Mouse (Mus musculus) natural killer cell, adult 2 months (primary cell): ENCODE data around the gene Suds3.
A peak's percentile ranks its signal among the peaks of the same experiment; 100 is the strongest.

Experiments used
- DNase-seq, 2 experiments: peaks; one replicate each; pipeline ENCODE4 v3.0.0; 2022; ENCODE audit warnings: low spot score in 2 of 2

Suds3 gene

DNA sequence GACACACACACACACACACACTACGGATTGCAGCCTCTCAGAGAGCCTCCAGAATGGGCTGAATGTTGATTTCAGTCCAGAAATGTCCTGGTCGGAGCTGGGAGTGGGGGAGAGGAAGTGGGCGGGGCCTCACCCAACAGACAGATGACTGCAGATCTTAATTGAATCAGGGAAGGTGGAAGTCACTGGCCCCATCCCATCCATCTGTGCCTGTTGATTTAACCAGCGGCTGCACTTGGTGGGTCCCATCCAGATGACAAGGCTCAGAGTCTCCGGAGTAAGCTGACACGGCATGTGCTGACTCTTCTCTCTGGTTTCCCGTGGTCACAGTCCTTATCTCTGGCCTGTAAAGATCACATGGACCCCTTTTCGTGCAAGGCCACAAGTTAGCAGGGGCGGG is 20.0 kb upstream of the Suds3 start:
- no peak for DNase-seq

DNA sequence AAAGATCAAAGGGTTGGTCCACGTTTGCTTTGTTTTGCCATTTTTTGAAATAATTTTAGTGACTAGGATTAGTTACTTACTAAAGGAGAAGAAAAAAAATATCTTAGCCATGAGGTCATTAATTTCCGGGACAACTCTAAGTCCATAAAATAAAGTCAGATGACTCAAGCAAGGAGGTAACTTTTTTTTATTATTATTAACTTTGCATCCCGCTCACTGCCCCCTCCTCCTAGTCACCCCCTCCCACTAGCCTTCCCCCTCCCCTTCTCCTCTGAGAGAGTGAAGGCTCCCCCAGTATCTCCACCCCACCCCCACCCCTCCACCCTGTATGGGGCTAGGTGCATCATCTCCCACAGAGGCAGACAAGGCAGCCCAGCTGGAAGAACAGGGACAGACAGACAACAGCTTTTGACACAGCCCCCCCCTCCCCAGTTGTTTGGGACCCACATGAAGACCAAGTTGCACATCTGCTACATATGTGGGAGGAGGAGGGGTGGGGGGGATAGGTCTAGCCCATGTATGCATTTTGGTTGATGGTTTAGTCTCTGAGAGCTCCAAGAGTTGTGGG is 19.1 kb upstream of the Suds3 start:
- no peak for DNase-seq

DNA sequence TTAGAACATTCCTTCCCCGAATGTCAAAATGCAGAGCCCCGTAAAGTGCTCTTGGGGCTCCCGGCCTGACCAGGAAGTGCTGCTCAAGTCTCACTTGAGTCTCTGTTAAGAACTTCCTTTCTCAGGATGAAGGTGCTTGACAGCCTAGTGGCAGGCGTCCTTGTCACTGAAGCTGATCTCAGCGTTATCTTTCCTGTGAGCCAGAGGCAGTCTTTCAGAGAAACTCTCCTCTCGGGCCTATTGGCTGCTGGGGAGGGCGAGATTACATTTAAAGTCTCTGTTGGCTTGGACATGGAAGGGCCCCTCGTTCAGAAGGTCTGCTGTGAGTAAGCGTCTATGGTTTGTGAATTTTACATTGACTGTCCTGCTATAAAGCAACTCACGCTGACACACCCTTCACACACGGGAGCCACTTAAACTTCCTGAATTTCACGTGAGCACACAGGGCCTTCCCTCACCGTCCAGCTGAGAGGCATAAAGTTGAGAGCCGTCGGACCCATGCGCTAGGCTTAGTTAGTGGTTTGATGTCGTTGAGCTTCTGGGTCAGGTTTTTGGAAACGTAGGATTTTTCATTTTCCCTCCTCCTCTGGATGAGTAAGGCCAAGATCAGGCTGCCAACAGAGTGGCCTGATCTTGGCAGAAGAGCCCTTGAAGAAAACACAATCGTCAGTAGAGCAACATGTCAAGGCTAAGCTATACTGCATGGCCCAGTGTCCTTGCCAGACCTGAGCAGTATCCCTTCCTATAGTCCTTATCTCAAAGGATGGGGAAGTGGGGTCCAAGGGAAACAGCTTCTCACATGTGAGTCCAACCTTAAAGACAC is 18.4 kb upstream of the Suds3 start:
- DNase-seq, result peak in 1 of 2 experiments; percentile 16

DNA sequence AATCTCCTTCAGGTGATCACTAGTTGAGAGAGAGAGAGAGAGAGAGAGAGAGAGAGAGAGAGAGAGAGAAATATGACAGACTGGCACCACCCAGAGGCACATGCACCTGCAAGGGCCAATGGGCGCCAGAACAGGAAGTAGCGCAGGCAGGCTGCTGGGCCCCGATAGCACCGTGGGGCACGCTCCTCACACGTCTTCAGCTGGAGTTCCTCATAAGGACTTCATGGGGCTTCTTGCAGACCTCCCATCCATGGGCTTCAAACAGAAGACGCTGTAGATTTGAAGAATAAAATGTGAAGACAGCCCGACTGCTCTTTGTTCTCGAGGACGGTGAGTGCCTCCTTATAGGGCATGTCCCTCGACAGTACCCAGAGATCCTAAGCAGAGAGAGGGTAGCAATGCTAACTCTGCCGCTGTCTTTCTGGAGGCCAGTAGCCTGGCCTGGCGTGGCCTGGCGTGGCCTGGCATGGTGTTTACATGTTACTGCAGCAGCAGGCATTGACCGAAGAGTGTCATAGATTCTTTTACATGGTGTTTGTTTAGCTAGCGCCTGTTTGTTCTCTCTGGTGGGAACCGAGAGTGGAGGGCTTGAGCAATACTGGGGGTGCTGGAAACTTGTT is 17.6 kb upstream of the Suds3 start:
- peak; percentile 69 to 82 for DNase-seq

DNA sequence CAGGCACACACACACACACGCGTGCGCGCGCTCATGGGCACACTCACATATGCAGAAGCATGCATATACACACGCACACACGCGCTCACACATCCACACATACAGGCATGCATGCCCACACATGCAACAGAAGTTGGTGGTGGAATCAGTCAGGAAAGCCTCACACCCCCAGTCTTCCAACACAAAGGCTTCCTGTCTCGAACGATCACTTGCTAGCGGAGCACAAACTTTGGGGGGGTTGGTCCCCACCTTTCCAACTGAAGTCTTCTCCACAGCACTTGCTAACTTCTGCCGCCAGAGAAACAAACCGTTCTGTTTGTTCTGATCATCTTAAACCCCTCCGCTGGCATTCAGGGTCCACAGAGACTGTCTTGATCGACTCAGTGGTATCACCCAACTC is 14.8 kb upstream of the Suds3 start:
- DNase-seq, result no peak

DNA sequence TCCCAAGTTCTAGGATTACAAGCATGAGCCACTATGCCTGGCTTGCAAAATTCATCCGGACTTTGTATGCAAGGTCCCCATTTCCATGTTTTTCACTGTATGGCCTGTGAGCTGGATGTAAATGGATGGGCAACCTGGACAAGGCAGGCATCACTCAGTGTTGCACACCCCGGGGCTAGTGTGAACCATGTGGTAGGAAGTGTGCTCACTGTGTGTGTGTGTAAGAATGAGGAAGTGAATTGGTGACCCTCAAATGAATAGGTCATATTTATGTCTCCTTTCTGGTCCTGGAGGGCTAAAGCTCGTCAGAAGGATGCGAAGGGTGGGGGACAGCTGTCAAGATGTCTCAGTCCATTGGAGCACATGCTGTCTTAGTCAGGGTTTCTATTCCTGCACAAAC is 11.1 kb upstream of the Suds3 start:
- DNase-seq, result no peak

DNA sequence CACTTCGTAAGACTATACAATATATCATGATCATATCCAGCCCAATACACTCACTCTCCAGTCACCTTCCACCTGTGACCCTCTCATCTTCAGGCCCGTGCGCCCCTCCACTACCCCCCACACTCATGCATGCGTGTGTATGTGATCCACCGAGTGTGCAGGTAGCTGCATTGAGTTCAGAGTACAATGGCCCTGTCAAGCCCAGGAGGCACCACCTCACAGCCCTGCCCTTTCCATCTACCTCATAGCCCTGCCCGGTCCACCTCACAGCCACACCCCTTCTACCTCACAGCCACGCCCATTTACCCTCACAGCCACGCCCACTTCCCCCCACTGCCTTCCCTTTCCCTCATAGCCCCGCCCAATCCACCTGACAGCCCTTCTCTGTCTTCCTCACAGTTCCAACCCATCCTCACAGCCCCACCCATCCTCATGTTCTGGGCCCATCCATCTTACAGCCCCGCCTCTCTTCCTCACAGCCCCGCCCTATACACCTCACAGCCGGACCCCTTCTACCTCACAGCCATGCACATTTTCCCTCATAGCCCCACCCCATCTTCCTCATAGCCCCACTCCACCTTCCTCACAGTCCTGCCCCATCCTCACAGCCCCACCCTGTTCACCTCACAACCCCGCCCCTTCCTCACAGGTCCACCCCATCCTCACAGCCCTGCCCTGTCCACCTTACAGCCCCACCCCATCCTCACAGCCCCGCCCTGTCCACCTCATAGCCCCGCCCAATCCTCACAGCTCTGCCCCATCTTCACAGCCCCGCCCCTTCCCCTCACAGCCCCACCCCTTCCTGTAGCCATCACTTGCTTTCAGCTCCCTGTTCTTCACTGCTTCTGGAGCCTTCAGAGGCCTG is 9.8 kb upstream of the Suds3 start:
- peak in 1 of 2 experiments; percentile 41 for DNase-seq

DNA sequence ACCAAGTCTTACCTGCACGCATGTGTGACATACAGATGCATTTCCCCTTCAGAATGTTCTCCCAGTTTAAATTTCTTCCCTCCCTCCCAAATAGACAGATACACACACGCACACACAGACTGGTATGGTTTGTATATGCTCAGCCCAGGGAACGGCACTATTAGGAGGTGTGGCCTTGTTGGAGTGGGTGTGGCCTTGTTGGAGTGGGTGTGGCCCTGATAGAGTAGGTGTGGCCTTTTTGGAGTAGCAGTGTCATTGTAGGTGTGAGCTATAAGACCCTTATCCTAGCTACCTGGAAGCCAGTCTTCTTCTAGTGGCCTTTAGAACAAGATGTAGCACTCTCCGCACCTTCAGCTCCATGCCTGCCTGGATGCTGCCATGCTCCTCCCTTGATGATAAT is 7.9 kb upstream of the Suds3 start:
- DNase-seq, result no peak

DNA sequence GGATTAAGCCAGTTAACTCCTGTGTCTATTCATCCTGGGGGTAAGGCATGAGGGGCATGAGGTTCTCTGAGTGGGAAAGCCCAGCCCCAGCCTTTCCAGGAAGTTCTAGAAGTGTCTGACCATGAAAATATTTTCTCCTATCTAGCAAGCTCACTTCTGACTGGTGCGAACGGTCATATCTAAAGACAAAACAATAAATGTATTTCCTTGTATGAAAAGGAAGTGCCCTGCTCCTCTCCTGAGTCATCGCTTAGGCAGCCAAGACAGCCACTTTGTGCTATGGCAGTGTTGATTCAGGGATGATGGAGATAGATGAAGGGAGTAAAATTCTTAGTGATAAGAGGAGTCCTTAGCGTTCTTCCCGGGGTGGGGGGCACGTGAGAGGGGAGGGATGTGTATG is 7.2 kb upstream of the Suds3 start:
- no peak for DNase-seq

DNA sequence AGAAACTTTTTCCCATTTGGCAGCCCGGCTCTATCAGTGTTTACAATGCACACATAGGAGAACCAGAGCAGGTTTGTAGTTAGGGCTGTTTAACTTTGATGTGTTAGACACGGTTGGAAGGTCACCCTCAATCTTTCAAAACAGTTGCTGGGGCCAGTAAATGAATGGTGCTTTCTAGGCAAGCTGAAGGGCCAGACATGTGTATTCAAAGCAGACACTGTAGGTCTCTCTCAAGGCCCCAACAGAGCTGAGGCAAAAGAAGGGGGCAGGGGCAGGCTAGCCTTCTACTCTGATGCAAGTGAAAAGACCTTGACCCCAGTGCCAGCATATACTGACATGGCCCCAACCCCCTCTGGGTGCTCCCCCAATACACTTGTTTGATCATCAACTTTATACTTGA is 5.7 kb upstream of the Suds3 start:
- DNase-seq, result no peak

DNA sequence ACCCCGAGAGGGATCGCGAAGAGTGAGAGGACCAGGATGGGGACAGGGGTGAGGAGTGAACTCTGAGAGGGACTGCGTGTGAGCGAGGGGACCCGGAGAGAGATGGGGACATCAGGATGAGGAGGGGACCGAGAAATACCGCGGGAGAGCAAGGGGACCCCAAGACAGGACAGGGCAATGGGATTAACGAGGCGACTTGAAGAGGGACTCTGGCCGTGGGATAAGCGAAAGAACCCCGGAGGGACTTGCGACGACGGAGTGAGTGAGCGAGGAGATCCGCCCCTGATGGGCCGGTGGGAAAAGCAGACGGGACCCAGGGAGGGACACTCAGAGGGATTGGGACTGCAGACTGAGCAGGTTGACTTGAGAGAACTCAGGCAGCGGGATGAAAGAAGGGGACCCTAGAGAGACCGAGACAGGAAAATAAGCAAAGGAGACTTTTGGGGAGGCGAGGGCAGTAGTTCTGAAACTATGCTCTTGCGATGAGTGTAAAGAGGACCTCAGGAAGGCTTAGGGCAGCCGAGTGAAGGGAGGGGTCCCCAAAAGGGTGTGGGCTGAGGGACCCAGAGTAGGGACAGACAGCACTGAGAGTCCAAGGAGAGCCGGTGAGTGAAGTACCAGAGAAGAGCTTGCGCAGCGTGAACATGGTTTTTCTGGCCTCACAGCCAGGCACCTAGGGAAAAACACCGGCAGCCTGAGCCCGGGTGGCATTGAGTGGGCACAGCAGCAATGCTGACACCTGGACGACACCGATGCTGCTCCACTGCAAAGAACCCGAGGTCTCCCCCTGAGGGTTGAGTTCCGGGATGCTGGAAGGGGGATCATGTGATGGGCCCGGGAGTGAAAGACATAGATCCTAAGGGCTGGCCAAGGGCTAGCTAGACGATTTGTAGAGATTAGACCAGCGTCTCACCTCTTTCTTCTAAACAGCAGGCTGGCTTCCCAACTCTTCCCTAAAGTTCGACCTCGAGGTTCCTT is 4.9 kb upstream of the Suds3 start:
- no peak for DNase-seq

DNA sequence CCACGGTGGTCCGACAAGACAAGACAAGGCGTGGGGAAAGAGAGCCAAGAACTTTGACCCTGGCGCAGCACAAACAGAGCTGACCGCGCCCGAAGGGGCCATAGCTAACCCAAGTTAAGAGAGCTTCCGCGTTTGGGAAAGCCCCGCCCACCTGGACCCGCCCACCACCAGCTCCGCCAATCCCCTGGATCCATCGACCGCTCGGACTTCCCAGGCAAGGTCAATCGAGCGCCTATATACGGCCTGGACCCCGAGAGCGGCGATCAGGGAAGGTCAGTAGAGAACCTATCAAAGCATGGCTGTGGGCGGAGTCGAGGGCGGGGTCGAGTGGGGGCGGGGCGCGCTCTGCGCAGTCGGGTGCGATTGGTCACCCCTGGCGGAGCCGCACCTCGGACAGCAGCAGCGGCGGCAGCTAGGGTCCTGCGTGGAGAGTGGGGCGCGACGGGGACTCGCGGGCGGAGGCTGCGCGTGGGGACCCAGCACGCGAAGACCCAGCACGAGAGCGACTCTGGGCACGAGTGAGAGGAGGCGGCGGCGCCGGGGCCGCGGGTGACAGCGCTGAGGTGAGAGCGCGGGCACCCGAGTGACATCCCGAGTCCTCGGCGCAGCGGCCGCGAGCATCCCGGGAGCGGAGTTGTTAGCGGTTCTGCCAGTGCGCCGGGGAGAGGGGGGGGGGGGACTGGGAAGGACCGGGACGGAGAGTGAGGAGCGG is 4.0 kb upstream of the Suds3 start, which contains the start of gene Taok3:
Taok3 (plus strand) TSS at position 353 of the 712 bp plus-strand sequence.
- peak; percentile 97 to 98 for DNase-seq

DNA sequence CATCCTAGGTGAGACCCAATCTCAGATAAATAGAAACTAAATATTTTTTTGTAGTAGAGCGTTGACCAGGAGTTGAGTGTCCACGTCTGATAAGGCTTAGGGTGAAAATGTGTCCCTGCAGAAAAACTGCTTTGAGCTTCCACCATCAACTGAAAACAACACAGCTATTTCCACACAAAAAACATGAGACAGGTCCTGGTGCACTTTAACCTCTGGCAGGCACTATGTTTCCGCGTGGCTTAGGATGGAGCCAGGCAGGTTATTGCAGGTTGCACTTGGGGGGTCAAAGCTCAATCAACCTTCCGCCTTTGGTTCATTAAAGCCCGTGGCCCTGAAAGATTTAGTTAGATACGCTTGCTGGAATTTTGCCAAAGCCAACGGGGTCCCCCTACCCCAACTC is 2.9 kb upstream of the Suds3 start:
- no peak for DNase-seq

DNA sequence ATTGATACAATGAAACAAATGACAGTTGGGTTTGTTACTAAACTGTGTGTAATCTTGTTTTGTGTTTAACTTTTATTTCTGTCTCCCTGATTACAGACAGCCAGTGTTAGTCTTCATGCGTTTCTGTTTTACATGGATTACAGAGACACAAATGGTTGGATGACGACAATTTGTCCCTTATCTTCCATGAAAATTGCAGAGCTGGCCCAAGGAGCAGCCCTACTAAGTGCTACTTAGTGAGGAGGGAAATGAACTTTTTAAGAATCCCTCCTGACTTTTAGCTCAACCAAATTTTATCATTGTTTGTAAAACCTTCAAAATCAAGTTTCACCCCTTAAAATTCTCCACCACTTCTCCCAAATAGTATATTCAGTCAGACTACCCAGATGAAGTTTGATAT is 2.3 kb upstream of the Suds3 start:
- no peak for DNase-seq

DNA sequence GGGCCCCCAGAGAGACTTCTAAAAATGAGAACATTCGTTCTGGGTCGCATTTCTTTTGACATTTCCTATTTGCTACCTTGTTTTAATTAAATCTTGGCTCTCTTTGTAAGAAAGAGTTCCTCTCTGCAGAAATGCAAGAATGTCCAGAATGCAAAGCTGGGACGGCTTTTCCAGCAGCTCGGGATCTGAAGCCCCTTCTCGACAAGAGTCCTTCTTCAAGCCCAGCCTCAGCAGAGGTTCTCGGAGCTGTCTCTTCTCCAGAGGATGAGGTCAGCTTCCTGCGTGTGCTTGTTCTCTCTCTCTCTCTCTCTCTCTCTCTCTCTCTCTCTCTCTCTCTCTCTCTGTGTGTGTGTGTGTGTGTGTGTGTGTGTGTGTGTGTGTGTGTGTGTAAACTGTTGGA is 1.8 kb upstream of the Suds3 start:
- DNase-seq, result no peak

DNA sequence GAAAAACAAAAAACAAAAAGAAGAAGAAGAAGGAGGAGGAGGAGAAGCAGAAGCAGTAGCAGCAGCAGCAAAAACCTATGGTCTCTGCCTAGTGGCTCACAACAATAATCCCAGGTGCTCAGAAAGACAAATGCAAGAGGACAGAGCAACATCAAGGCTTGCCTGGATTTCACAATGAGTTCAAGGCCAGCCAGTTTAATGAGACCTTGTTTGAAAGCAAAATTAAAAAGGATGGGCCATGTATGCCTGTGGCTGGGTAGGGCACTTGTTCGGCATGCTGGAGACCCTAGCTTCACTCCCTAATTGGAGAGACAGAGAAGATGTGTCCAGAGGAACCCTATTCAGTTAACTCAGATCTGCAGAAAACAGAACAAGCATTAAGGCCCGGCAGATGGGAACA is 1.3 kb upstream of the Suds3 start:
- DNase-seq, result no peak

DNA sequence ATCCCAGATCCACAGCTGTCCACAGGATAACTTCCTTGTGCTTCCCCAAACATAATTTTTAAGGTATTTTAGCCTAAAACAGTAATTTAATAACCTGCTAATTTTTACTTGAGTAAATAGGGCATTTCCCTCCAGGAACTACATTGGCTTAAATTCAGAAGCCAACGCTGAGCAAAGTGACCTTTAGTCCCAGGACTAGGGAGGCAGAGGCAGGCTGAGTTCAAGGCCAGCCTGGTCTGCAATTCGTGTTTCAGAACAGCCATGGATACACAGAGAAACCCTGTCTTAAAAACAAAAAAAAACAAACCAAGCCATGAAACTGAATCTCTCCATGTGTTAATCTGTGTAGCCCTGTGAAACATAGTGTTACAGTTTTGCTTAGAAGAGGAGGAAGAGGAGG is 747 bp upstream of the Suds3 start:
- DNase-seq, result no peak

DNA sequence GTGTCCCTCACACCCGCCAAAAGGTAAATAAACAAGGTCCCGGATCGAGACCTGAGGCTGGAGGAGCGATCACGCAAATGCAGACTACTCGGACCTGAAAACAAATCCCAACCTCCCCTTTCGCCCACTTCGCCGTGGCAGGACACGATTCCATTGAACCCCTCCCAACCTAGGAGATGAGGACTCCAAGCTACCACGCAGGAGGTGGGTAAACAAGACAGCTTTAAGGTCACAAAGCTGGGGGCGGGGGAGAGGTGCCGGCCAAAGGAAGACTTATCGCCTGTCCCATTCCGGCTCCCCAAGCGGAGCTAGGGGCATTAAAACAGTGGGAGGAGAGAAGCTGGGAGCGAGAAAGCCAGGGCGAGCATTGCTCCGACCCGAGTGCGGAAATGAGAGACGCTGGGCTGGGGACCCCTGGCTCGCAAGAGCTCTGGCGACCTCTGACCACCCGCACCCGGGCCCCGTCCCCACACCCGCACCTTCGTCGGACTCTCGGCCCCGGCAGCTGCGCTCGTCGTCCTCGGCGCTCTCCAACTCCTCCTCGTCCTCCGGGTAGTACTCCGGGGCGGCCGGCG is 633 bp downstream of the Suds3 start:
- peak; percentile 26 to 34 for DNase-seq

DNA sequence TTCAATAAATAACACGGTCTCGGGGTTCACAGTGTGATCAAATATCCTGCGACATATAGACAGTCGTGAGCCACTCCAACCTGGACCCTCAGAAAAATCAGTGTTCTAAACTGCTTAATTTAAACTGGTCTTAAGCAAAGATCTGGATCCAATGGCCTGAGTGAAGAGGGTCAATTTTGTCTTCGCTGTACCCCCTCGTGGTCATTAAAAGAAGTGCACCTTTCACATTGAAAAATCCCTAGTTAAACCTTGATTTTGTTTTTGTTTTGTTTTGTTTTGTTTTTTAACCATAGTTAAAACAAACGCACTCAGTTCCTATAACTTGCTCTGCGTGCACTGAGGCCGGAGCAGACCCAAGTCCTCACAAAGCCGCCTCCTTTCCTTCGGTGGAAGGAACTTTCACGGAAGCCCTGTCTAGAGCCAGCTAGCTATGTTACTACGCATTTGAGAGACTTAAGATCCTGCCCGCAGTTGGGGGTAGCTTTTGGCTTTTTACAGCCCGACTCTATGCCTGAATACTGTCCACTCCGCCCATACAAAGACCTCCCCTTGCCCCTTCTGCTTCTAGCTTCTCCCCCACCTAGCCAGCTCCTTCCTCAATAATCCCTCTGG is 1.2 kb downstream of the Suds3 start:
- DNase-seq, result peak; percentile 22 to 38

DNA sequence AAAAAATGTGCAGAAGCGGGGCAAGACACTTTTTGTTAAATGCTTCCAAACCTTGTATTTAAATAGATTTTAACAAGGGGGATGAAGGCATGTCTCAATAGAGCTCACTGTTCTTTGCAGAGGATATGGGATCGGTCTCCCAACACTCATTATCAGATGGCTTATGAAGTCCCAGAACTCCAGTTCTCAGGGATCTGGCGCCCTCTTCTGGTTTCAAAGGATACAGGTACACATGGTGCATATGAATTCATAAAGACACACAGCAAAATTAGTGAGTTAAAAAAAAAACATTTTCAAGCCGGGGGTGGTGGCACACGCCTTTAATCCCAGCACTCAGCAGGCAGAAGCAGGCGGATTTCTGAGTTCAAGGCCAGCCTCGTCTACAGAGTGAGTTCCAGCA is 2.6 kb downstream of the Suds3 start:
- peak; percentile 12 to 44 for DNase-seq
